Mouse (Mus musculus) CD4-positive naive resting alpha-beta T cell, adult 76 days (primary cell): ENCODE results near the gene Dcdc2c. TPM values are rescaled to one million over a fixed set of nuclear protein-coding genes. Genes with fewer than 3 reads are reported as not detected.

Experiments
- total RNA-seq: library from RNA; stranded (reverse); gene quantifications from one replicate; pipeline ENCODE4 v1.2.4, GENCODE M21; 2023

The Dcdc2c gene
- total RNA-seq, result 0.67 TPM

GRCm38 (mm10) chr12:28552299-28552698 lies at the start of gene Dcdc2c:
TSS of gene Dcdc2c (minus strand) at chr12:28552399.

GRCm38 (mm10) chr12:28582423-28582822 lies 30.2 kb upstream of the Dcdc2c start, which contains the start of gene Allc:
TSS of gene Allc (minus strand) at chr12:28582523.

Other genes starting within 250 kb of the Dcdc2c start
- gene Allc, start 30.1 kb upstream of the Dcdc2c start, total RNA-seq, result not detected
- gene Colec11, start 71.0 kb upstream of the Dcdc2c start, total RNA-seq, result not detected
- gene Rps7, start 83.6 kb upstream of the Dcdc2c start, total RNA-seq, result 1,308 TPM
- 22.0 TPM for gene Rnaseh1, start 97.2 kb upstream of the Dcdc2c start, total RNA-seq
- 59.5 TPM for gene Adi1, start 122.8 kb upstream of the Dcdc2c start, total RNA-seq
- gene Trappc12, start 198.1 kb upstream of the Dcdc2c start, total RNA-seq, result 67.2 TPM
- 46.1 TPM for gene Eipr1, start 199.4 kb upstream of the Dcdc2c start, total RNA-seq